Mouse (Mus musculus) heart, postnatal 0 days (tissue): ENCODE measurements around the gene Plpp3. TPM values are rescaled to one million over a fixed set of nuclear protein-coding genes. Genes with fewer than 3 reads are reported as not detected.

ENCODE experiments used
- ATAC-seq: fragments of 200-750 bp; cut with Nextera tagmentation; 2 replicates; pipeline ENCODE4 v1.8.0; 2017; ENCODE audit warnings: low read depth, moderate number of reproducible peaks, moderate library complexity; ENCODE audit not compliant: insufficient read depth
- DNase-seq: peaks from one replicate; pipeline ENCODE4 v3.0.0-alpha.2; 2016; ENCODE audit warnings: low spot score
- H3K27ac ChIP-seq: fragments of 300-500 bp; sonication (generic); 2 replicates; pipeline ENCODE4 v1.5.1; 2014; ENCODE audit warnings: low read depth, mild to moderate bottlenecking
- H3K27me3 ChIP-seq: fragments of 300-500 bp; sonication (generic); 2 replicates; pipeline ENCODE4 v1.6.1; 2014; ENCODE audit warnings: low read length, mixed read lengths; ENCODE audit not compliant: control insufficient read depth, insufficient read depth
- H3K36me3 ChIP-seq: fragments of 300-500 bp; sonication (generic); replicated peaks from 2 replicates; pipeline ENCODE4 v1.6.1; 2014; ENCODE audit warnings: low read length, mixed read lengths; ENCODE audit not compliant: control insufficient read depth, insufficient read depth
- H3K4me1 ChIP-seq: fragments of 300-500 bp; sonication (generic); 2 replicates; pipeline ENCODE4 v1.6.1; 2014; ENCODE audit warnings: antibody characterized with exemption; ENCODE audit not compliant: control insufficient read depth, insufficient read depth
- H3K4me2 ChIP-seq: fragments of 300-500 bp; sonication (generic); 2 replicates; pipeline ENCODE4 v1.6.1; 2014; ENCODE audit warnings: low read depth, mild to moderate bottlenecking, low read length, moderate library complexity
- H3K4me3 ChIP-seq: fragments of 300-500 bp; sonication (generic); 2 replicates; pipeline ENCODE4 v1.5.1; 2014; ENCODE audit warnings: low read depth, low read length
- H3K9ac ChIP-seq: fragments of 300-500 bp; sonication (generic); replicated peaks from 2 replicates; pipeline ENCODE4 v1.6.1; 2014; ENCODE audit warnings: low read depth, low read length, mixed read lengths
- H3K9me3 ChIP-seq: fragments of 300-500 bp; sonication (generic); replicated peaks from 2 replicates; pipeline ENCODE4 v1.6.1; 2016; ENCODE audit warnings: low read length; ENCODE audit not compliant: control insufficient read depth
- CTCF ChIP-seq: IDR thresholded peaks from 2 replicates; pipeline ENCODE4 v1.5.1; 2016; ENCODE audit warnings: antibody characterized with exemption, control low read depth, low read depth
- EP300 ChIP-seq: IDR thresholded peaks from 2 replicates; pipeline ENCODE4 v1.6.1; 2016; ENCODE audit warnings: antibody characterized with exemption, low read depth
- WGBS: fragments of 180-500 bp; shearing (Covaris S2); extraction: QIAGEN DNeasy Blood & Tissue Kit; methylation state at CpG from one replicate; pipeline ENCODE4 v1.1.7; 2014; 5-methylcytosine and 5-hydroxymethylcytosine counted together
- polyA plus RNA-seq: library from polyadenylated mRNA; unstranded; fragments of >200 nt; fragmentation: Nextera tagmentation; extraction: Ambion mirVana; gene quantifications from 2 replicates; pipeline ENCODE4 v1.2.1, GENCODE M21; 2015
- total RNA-seq: library from RNA; depleted of rRNA; stranded (reverse); fragments of >200 nt; gene quantifications from 2 replicates; pipeline ENCODE4 v1.2.3, GENCODE M21; 2014; ENCODE audit warnings: low replicate concordance

Gene Plpp3
- total and polyA plus RNA-seq, 2 experiments from 2014 or later: 56.4 to 57.0 TPM

GRCm38 (mm10) chr4:105171432-105171831 is 14.3 kb downstream of the Plpp3 start:
- H3K4me3 ChIP-seq: no peak overlapping the region
- no peak overlapping the region for H3K9ac ChIP-seq
- no peaks in the 10 kb centered on the region for H3K36me3 ChIP-seq
- H3K4me2 ChIP-seq: no peak overlapping the region
- H3K27ac ChIP-seq: no peak overlapping the region
- no peak for TF ChIP-seq CTCF
- no peak for TF ChIP-seq EP300
- DNase-seq (no peak), ATAC-seq (no peak)
- WGBS: 69% methylated on average over 3 of the region's 3 CpGs
- no peaks in the 10 kb centered on the region for H3K9me3 ChIP-seq
- no peaks in the 10 kb centered on the region; the same call in 1 of the 2 replicates for H3K4me1 ChIP-seq
- no peaks in the 10 kb centered on the region for H3K27me3 ChIP-seq

- DNase-seq: no peak
- no peak for TF ChIP-seq EP300
- no peak for TF ChIP-seq CTCF
- Histone ChIP-seq H3K27ac (no peak overlapping the region), H3K36me3 (no peaks in the 10 kb centered on the region), H3K27me3 (no peaks in the 10 kb centered on the region), H3K9me3 (no peaks in the 10 kb centered on the region), H3K4me3 (no peak overlapping the region), H3K4me1 (peaks cover 6% of the 10 kb centered on the region), H3K9ac (no peak overlapping the region), H3K4me2 (no peak overlapping the region)
- ATAC-seq: no peak
- 80% methylated on average over 4 of the region's 4 CpGs for WGBS
These were observed 17.6 kb downstream of the Plpp3 start for GRCm38 (mm10) chr4:105174778-105175177.

- H3K9ac ChIP-seq: no peak overlapping the region; the same call in 1 of the 2 replicates
- DNase-seq (no peak), ATAC-seq (no peak; the same call in 1 of the 2 replicates)
- WGBS: 73% methylated on average over 16 of the region's 16 CpGs
- H3K36me3 ChIP-seq: no peaks in the 10 kb centered on the region
- no peaks in the 10 kb centered on the region for H3K27me3 ChIP-seq
- H3K4me1 ChIP-seq: peaks cover 9% of the 10 kb centered on the region
- H3K9me3 ChIP-seq: no peaks in the 10 kb centered on the region
- no peak overlapping the region for H3K4me2 ChIP-seq
- TF ChIP-seq CTCF: no peak
- TF ChIP-seq EP300: no peak
- H3K4me3 ChIP-seq: no peak overlapping the region
- H3K27ac ChIP-seq: no peak overlapping the region
These were observed 18.3 kb downstream of the Plpp3 start for GRCm38 (mm10) chr4:105175255-105176035.

- Histone ChIP-seq H3K9ac (no peak overlapping the region), H3K4me1 (peaks cover 24% of the 10 kb centered on the region), H3K36me3 (0 out of 2 replicates have a peak, but pooled peaks cover 5% of the 10 kb centered on the region), H3K27ac (0 out of 2 replicates have a peak overlapping the region, but pooled peaks have one; percentile 0), H3K9me3 (no peaks in the 10 kb centered on the region), H3K4me3 (no peak overlapping the region), H3K4me2 (no peak overlapping the region), H3K27me3 (no peaks in the 10 kb centered on the region)
- WGBS: 64% methylated on average over 16 of the region's 16 CpGs
- ATAC-seq (no peak), DNase-seq (no peak)
- no peak for TF ChIP-seq CTCF
- TF ChIP-seq EP300: no peak
These were observed 24.0 kb downstream of the Plpp3 start for GRCm38 (mm10) chr4:105181014-105181658.

GRCm38 (mm10) chr4:105181659-105182167 is 24.6 kb downstream of the Plpp3 start:
- Histone ChIP-seq H3K4me3 (no peak overlapping the region), H3K9ac (no peak overlapping the region), H3K9me3 (no peaks in the 10 kb centered on the region), H3K4me2 (no peak overlapping the region), H3K27me3 (no peaks in the 10 kb centered on the region), H3K27ac (no peak overlapping the region), H3K4me1 (peaks cover 24% of the 10 kb centered on the region), H3K36me3 (0 out of 2 replicates have a peak, but pooled peaks cover 5% of the 10 kb centered on the region)
- 76% methylated on average over 3 of the region's 3 CpGs for whole genome bisulfite sequencing
- DNase-seq (no peak), ATAC-seq (no peak)
- no peak for TF ChIP-seq EP300
- no peak for TF ChIP-seq CTCF
